Mouse (Mus musculus) liver, adult 2 months (tissue): ENCODE measurements around the gene Dicer1.

Experiments
- CTCF ChIP-seq: fragments of 200-500 bp; IDR thresholded peaks from 2 replicates; pipeline ENCODE4 v1.5.1; 2011; ENCODE audit warnings: low read depth, low read length, control low read depth
- POLR2A ChIP-seq: fragments of 200-500 bp; IDR thresholded peaks from 2 replicates; pipeline ENCODE4 v1.6.1; 2011; ENCODE audit warnings: low read length, control low read depth; ENCODE audit not compliant: insufficient read depth; ENCODE audit errors: extremely low read depth

- TF ChIP-seq CTCF (no peak), POLR2A (no peak)
Observed at GRCm38 (mm10) chr12:104771941-104772340, 20.2 kb upstream of the Dicer1 start.
